Mouse (Mus musculus): ENCODE measurements around the gene Supt4a.

Gene Supt4a

DNA sequence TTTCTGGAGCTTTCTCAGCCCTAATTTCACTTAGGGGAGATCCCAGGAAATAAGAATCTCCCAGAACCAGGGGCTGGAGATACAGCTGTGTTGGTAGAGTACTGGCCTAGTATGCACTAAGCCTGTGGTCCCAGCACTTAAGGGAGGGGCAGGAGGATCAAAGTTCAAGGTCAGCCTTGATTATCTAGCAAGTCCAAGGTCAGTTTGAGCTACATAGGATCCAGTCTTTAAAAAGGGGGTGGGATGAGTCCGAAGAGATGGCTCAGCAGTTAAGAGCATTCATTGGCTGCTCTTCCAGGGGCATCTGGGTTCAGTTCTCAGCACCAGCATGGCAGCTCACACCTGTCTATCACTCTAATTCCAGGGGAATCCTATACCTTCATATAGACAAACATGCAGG lies 15.0 kb downstream of the Supt4a start:
- no peak for DNase-seq (ENCODE audit: low read depth)

DNA sequence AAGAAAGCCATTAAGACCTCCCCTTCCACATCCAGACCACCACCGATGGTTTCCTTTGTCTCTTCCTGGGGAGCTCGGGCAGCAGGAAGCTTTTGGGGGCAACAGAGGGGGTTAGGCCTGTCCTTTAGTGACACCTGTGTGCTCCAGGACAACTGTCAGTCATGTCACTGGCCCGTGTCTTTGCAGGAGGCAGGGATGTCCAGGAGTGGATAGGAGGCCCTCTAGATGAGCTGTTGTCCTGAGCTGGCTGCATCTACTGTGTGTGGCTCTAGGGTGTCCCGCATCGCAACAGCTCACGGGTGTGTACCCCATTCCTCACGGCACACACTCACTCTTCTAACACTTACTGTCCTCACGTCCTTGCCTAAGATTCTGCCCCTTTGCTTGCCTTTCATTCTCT lies 15.9 kb downstream of the Supt4a start:
- no peak for DNase-seq (ENCODE audit: low read depth)

DNA sequence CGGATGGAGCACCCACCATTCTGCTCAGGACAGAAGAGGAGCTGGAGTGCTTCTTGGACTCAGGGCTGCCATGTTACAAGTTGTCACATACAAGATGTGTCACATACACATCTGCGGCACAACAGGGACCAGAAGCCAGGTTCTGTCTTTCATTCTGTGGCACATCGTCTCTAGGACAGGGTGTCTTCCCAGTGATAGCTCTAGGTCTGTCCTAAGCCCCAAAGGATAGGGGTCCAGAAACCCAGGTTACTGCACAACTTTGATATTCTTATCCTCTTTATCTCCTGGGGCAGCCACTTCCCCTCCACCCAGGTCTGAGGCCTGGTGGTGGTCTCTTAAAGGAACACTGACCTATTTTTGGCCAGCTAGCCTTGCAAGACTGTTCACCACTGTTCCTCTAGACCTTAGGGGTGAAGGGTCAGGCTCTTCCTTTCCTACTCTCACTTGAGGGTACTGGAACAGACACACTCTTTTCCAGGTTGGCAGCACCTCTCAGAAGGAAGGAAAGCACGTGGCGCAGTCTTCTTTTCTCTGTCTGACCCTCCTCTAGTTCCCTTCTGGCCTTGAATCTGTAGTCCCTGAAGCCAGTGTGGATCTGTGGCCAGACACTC lies 16.6 kb downstream of the Supt4a start:
- no peak for DNase-seq (ENCODE audit: low read depth)

DNA sequence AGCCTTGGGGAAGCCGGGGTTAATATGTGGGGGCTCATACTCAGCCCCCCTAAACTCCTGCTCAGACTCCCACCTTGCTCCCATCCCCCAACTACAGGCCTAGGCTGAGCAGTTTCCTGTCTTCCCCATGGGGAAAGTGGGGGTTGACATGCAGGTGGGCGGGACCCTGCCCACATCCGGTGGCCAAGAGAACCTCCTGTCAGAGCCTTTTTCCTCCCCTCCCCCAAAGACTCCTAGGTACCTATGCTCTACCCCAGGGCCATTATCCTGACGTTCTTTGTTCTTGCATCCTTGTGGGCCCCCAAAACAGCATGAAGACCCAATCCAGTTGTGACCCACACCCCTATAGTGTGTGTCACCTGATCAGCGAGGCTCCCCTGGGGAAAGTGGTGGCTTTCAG lies 17.3 kb downstream of the Supt4a start:
- no peak for DNase-seq (ENCODE audit: low read depth)

DNA sequence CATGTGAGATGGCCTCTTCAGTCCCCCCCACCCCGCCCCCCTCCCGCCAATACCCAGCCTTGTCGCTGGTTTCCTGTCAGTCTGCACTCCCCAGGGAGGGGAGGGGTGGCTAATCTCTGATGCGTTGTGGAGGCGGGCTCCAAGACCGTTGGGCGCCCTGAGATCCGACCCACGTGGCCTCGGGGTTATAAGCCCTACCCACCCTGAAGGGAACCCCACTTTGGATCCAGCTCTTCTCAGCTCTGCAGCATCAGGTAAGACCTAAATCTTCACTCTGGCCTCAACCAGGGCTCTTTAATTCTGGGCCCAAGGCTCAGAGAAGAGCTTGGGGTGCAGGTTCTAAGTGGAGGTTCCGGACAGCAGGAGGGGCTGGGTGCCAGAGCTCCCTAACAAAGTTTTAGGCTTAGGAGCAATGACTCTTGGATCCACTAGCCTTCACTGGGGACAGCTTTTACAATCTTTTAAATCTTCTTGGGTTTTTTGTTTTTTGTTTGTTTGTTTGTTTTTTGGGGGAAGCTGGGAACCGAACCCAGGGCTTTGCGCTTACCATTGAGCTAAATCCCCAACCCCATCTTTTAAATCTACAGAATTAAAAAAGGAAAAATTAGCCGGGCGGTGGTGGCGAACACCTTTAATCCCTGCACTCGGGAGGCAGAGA lies 18.1 kb downstream of the Supt4a start:
- no peak for DNase-seq (ENCODE audit: low read depth)

DNA sequence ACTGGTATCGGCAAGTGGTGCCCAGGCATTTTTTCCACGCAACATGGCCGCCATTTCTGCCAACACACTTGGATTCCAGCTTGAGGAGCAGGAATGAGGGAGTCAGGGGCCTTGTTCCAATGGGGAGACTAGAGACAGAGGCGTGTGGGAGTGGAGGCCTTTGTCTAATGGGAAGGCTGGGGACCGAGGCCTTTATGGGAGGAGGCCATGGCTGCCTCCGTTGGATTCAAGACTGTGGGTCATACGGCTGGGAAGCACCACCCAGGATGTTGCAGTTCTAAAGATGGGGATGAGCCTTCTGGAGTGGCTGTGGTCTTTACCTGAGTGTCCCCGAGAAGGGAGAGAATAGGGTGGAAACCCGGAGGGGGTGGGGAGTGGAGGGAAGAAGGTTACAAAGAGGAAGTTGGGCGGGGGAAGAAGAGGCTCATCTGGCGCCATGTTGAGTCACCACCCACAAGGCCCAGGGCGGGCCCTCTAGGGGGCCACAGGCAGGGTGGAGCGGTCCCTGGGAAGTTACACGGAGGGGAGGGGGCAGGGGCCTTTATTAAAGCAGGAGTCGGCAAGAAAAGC lies 19.0 kb downstream of the Supt4a start:
- DNase-seq (ENCODE audit: low read depth), result no peak

DNA sequence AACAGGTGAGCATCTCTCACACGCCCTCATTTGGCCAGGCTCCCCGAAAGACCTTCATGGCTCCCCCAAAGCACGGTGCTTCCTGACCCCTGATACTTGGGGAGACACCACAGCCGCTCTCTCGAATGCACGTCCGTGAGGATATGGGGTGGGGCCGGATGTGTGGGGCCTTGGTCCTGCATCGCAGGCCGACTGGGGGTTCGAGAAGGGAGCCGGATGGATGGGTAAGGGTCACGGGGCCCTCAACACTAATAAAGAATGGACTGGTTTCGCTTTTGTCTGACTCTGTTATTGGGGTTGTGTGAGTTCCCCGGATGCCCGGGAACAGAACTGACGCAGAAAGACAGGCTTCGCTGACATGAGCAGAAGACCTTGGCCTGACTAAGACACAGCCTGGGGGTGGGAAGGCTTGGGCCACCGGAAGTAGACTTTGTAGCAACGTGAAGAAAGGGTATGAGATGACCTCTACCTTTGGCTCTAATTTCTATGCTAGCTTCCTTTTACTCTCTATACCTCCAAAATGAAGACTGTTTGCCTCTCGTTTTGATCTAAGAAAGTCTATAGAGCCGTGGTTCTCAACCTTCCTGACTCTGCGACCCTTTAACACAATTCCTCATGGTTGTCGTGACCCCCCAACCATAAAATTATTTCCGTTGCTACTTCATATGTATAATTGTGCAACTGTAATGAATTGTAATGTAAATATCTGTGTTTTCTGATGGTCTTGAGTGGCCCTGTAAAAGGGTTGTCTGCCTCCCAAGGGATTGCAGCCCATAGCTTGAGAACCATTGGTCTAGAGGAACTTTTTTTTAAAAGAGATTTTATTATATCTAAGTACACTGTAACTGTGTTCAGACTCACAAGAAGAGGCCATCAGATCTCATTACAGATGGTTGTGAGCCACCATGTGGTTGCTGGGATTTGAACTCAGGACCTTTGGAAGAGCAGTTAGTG lies 19.9 kb downstream of the Supt4a start:
- DNase-seq (ENCODE audit: low read depth), result no peak

DNA sequence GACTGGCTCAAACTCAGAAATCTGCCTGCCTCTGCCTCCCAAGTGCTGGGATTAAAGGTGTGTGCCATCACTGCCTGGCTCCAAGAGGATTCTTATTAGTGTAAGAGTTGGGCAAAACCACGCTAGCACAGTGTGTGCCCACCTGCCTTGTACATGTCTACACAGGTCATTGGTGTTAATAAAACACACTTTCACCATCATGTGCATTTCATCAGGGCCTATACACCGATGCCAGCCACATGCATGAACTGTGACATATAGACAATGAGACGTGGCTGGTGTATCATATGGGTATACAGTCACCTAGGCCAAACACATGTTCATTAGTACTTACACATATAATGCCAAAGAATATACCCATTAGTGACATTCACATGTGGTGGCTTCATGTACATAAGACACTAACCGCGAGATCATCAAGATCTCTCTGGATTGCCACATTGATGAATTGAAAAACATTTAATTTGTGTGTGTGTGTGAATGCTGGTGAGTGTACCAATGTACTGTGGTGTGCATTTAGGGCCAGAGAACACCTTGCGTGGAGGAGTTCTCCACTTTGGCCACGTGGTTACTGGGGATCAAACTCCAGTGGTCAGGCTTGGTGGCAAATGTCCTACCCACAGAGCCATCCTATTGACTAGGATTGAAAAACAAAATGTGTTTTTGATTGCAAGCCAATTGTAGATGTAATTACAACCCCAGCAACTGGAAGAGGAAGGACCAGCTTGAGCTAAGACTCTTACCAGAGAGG lies 21.0 kb downstream of the Supt4a start:
- DNase-seq (ENCODE audit: low read depth), result no peak

DNA sequence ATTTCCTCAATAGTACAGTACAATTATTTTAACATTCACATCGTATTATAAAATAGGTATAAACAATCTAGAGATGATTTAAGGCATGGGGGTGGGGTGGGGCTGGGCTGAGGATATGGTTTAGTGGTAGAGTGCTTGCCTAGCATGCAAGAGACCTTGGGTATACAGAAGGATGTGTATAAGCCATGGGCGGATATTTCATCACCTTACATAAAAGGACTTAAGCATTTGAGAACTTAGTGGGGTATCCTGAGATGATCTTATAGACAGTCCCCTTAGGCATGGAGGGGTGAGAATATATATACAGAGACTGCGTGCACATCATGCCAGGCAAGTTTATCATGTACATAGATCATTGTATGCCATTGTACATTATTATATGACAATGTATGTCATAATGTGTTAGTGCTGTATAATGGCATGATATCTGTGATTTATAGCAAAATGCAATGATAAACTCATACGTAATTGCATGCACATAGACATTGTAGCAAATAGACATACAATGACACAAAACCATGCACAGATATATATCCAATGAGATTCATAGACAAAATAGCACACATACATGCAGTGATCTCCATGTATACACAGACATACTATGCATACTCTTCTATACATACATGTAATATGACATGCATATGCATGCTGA lies 21.7 kb downstream of the Supt4a start:
- DNase-seq (ENCODE audit: low read depth), result no peak

DNA sequence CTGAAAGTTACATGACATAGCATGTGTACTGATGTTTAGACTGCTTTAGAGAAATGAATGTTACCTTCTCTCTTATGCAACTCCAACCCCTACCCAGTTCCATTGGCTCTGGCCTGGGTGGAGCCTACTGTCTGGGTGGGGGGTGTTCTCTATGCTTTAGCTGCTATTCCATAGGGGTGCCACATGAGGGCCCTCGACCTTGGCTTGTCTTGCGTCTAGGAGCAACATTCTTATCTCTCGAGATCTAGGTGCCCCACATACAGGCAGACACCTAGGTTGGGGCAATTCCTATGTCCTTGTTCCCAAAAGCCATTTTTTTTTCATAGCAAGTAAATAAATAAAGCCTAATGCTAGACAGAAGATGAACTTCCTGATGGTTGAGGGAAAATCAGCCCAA lies 22.3 kb downstream of the Supt4a start:
- no peak for DNase-seq (ENCODE audit: low read depth)

DNA sequence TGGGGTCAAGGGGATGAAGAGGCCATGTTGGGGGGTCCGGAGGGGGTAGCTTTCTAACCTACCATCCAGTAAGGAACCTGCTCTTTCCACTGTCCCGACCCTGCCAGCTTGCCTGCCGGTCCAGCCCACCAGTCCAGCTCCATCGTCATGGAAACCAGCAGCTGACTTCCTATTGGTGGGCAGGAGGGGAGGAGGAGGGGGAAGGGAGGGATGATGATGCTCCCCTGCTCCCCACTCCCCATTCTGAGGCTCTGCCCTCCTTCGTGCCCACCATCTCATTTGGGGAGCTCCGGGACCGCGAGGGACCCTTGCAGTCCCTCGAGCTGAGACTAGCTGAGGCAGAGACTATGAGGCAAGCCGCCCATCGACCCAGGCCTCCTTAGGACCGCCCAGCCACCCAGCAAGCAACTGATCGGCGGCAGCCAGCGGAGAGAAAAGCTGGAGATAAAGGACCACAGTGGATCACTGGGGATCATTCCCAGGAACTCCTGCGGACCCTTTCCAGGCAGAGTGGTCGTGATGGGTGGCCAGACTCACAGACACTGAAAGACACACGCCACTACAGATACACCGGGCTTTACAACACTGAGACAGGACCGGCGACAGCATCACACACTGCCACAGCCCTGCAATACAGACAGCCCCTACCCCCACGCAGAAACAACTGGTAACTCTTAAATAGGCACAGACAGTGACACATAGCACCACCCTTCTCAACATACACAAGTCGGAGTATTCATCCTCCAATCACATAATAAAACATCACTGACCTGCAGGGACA lies 23.1 kb downstream of the Supt4a start, which contains the start of gene Tspoap1:
TSS of gene Tspoap1 (plus strand) at position 241 of the 781 bp plus-strand sequence.
- no peak for DNase-seq (ENCODE audit: low read depth)

DNA sequence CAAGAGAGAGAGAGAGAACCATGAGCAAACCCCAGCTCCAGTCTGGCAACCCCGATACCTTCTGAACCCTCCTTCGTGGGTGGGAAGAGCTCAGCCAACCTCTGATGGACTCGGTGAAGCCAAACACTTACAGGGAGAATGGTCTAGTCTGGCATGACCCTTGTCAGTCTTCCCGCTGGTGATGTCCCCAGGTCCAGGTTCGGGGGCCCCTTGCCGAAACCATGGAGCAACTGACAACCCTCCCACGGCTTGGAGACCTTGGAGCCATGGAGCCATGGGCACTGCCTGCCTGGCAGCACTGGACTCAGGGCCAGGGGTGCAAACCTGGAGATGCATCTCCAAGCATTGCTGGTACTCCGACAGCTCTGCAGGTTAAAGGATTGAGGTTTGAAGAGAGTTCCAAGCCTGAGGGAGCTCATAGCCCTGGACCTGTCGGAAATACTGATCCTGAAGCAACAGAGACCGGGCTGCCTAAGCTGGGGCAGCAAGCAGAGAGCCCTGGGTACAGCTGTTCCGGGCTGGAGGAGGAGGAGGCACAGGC lies 23.9 kb downstream of the Supt4a start:
- DNase-seq (ENCODE audit: low read depth), result no peak

DNA sequence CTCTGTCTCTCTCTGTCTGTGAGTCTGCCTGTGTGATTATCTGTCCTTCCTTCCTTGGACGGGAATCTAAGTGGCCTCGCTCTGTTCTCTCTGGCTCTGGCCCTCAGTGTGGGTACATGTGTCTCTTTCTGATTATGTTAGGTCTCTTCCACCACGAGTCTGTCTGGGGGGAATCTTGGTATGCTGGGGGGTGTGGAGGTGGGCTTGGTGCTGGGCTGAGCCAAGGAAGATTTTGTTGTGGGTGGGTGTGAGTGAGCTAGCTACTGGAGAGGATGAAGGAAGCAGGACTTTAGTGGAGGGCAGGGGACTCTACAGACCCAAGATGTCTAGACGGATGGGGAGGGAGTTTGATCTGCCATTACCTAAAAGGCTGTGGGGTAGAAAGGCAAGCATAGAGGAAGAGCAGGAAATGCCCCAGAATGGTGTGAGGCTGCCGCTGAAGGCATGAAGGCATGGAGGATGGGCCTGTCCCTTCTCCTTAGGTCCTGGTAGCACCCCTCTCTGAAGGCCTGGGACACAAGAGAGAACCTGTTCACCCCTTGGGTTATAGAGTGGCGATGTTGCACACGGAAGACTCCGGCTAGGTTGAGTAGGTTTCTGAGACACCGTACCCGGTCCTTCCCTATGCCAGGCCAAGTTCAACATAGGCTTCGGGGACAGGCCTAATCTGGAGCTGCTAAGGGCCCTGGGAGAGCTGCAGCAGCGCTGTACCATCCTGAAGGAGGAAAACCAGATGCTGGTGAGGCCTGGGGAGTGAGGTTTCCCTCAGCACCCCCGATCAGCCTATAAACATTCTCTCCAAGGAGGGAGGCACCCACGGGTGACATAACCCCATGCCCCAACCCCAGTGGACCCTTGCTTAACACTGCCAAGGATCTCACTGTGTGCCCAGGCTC lies 24.7 kb downstream of the Supt4a start:
- no peak for DNase-seq (ENCODE audit: low read depth)

DNA sequence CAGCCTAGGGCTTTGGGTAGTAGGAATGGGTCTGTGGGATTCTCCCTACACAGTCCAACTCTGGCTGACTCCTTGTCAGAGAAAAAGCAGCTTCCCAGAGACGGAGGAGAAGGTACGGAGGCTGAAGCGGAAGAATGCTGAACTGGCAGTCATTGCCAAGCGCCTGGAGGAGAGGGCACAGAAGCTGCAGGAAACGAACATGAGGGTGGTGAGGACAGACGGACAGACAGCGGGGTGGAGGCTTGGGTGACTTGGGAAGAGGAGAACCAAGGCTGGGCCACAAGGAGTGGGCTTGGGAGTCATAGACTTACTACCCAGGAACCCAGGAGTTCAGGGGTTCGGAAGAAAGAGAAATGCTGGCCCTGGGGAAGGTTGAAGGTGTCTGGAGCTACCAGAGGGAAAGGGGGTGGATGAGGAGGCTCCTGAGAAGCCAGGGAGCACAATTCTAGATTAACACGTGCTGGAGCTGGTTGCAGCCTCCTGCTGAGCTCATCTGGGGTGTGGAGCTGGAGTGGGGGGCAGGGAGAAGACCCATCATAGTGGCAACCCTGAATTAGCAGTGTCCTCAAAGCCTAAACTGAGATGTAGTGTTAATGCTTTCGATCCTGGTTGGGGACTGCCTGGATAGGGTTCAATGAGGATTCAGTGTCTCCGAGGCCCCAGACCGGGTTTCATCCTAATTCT lies 25.5 kb downstream of the Supt4a start:
- DNase-seq (ENCODE audit: low read depth), result no peak

DNA sequence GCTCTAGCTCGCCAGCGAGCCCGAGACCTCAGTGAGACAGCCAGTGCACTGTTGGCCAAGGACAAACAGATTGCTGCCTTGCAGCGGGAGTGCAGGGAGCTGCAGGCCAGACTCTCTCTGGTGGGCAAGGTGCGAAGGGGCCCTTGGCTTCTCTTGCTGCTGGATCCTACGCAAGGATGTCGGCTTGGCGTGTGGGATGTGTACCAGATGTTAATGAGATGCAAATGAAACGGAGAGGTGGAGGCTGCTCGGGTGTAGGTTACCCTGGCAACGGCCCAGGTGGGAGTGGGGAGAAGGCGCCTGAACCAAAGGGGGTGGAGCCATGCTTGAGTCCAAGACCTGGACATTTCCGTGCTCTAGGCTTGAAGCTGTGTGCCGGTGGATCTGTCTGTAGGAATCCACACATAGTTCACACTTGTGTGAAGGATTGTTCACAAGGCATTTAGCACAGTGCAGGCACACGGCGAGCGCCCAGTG lies 26.2 kb downstream of the Supt4a start:
- DNase-seq (ENCODE audit: low read depth), result no peak

DNA sequence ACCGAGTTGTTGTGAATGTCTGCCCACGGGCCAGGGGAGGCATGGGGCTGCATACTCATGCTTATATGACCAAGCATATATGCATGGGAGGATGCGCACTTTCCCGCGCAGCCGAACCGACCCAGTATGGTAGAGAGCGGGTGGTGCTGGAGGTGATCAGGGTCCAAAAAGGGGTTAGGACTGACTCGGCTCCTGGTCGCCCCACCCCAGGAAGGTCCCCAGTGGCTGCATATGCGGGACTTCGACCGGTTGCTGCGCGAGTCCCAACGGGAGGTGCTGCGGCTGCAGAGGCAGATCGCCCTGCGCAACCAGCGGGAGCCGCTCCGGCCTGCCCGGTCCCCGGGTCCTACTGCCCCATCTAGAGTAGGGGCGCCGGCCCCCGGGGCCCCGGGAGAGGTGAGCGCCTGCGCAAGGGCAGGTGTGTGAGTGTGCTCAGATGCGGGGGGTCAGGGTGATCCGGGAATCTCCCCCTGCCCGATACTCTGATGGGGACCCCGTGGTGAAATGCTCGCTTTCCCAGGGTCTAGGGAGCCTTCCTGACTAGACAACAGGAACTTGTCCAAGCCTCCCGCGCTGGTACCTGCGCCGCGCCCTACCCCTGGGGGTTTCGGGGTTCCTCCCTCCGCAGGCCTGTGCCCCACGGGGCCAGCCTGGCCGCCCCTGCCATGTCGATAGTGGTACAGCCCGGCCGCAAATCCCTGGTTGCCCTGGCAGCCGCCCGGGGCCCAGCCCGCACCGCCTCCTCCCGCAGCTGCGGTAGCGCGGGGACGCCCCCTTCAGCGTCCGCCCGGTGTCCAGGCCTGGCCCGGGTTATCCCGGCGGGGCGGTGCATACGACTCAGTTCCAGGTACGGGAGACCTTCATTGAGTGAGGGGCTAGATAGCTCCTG lies 26.9 kb downstream of the Supt4a start:
- no peak for DNase-seq (ENCODE audit: low read depth)

DNA sequence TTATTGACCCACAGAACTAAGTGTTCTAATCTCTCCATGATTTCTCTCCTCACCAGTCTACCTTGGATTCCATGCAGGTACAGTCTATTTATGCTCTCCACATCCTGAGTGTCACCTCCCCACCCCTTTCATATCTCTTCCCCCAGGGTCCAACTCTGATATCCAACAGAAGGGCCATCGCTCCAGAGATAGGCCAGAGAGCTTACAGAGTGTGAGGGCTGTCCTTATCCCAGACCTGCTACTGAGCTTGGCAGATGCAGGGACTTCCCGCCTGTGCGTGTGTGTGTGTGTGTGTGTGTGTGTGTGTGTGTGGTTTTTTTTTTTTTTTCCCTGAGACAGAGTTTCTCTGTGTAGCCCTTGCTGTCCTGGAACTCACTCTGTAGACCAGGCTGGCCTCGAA lies 31.4 kb downstream of the Supt4a start:
- no peak for DNase-seq (ENCODE audit: low read depth)
